Mouse (Mus musculus) C2C12 (cell line): ENCODE data around the gene Tkt. TPM values are rescaled to one million over a fixed set of nuclear protein-coding genes. Genes with fewer than 3 reads are reported as not detected.

ENCODE experiments used
- H3K27me3 ChIP-seq: one replicate; pipeline ENCODE4 v1.6.1; 2011; ENCODE audit not compliant: control insufficient read depth, insufficient read depth, insufficient read length
- H3K36me3 ChIP-seq: one replicate; pipeline ENCODE4 v1.6.1; 2011; ENCODE audit not compliant: control insufficient read depth, insufficient read depth
- H3K4me3 ChIP-seq: one replicate; pipeline ENCODE4 v1.5.1; 2011; ENCODE audit warnings: mild to moderate bottlenecking, control low read depth; ENCODE audit not compliant: poor library complexity, insufficient read depth, severe bottlenecking
- H3K79me2 ChIP-seq: one replicate; pipeline ENCODE4 v1.6.1; 2011; ENCODE audit not compliant: control insufficient read depth, insufficient read depth
- H3K79me3 ChIP-seq: one replicate; pipeline ENCODE4 v1.6.1; 2011; ENCODE audit warnings: low read depth, control low read depth
- H3ac ChIP-seq: one replicate; pipeline ENCODE3; 2011; ENCODE audit warnings: low read depth; ENCODE audit not compliant: control insufficient read depth, insufficient read length
- CEBPB ChIP-seq: IDR thresholded peaks from one replicate; pipeline ENCODE4 v1.6.1; 2011; ENCODE audit warnings: low read depth, mild to moderate bottlenecking, control low read depth, moderate library complexity
- CTCF ChIP-seq: IDR thresholded peaks from one replicate; pipeline ENCODE4 v1.5.1; 2011; ENCODE audit not compliant: control insufficient read depth, insufficient read depth, insufficient read length
- FOSL1 ChIP-seq: IDR thresholded peaks from one replicate; pipeline ENCODE4 v1.8.0; 2011; ENCODE audit warnings: mild to moderate bottlenecking, low read length; ENCODE audit not compliant: poor library complexity, insufficient read depth, severe bottlenecking
- MAX ChIP-seq: IDR thresholded peaks from one replicate; pipeline ENCODE4 v1.6.1; 2011; ENCODE audit warnings: mild to moderate bottlenecking, control low read depth
- MYOD1 ChIP-seq: IDR thresholded peaks from one replicate; pipeline ENCODE4 v1.6.1; 2011; ENCODE audit warnings: low read depth; ENCODE audit not compliant: control insufficient read depth, insufficient read length
- MYOG ChIP-seq: IDR thresholded peaks from one replicate; pipeline ENCODE4 v1.6.1; 2011; ENCODE audit not compliant: control insufficient read depth, insufficient read length; ENCODE audit errors: extremely low read depth
- USF1 ChIP-seq: IDR thresholded peaks from one replicate; pipeline ENCODE4 v1.6.1; 2011; ENCODE audit warnings: low read depth, mild to moderate bottlenecking, control low read depth, moderate library complexity
- polyA plus RNA-seq: library from polyadenylated mRNA; unstranded; fragments of >200 nt; fragmentation: generic; extraction: Trizol; gene quantifications from one replicate; pipeline ENCODE4 v1.2.1, GENCODE M21; 2012; ENCODE audit warnings: missing spikeins

The Tkt gene
- polyA plus RNA-seq, 1 experiment, result 86.5 TPM

DNA sequence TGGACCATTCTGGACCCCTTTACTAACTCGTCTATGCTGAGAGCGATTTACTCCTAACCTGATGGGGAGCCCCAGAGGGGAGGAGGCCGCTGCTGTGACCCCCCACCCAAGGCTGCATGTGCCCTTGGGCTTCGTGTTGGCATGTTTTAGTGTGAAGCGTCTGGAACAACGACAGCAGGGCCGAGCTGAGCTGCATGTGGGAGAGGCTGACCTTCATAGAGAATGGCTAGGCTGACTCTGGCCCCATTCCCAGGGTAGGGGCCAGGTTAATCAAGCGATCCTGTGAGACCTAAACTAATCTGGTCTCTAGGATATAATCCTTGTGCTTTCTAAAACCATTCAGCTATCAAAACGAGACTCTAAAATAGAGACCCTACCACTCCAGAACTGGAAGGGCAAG, 9.6 kb downstream of the Tkt start:
- Histone ChIP-seq H3K79me3 (peaks cover 51% of the 10 kb centered on the region), H3K4me3 (no peak overlapping the region), H3K27me3 (no peaks in the 10 kb centered on the region), H3ac (no peak overlapping the region), H3K36me3 (peaks cover 66% of the 10 kb centered on the region), H3K79me2 (peaks cover 59% of the 10 kb centered on the region)
- no peak for TF ChIP-seq USF1

DNA sequence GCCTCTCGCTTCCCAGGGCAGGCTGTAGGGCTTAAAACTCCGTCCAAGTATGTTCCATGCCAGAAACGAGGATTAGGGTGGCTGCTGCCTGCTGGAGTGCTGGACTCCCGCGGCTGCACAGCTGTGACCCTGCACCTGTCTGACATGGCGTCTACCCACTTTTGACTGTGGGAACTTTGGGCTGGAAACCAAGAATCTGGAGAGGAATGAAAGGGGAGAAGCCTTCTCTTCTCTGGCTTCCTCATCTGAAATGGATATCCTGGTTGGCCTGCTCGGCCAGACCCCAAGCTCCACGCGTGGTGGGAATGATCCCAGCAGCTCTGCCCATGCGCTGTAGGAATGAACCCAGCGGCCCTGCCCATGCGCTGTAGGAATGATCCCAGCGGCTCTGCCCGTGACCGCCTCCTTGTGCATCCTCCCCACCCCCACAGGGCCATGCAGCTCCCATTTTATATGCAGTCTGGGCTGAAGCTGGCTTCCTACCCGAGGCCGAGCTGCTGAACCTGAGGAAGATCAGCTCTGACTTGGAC, 11.2 kb downstream of the Tkt start:
- TF ChIP-seq USF1, result no peak
- no peak for TF ChIP-seq MYOG
- TF ChIP-seq MAX, result no peak
- TF ChIP-seq MYOD1, result no peak
- no peak for TF ChIP-seq CEBPB
- TF ChIP-seq FOSL1, result no peak
- no peak for TF ChIP-seq CTCF
- Histone ChIP-seq H3K27me3 (no peaks in the 10 kb centered on the region), H3K36me3 (peaks cover 66% of the 10 kb centered on the region), H3K79me2 (peaks cover 42% of the 10 kb centered on the region), H3K4me3 (no peak overlapping the region), H3K79me3 (peaks cover 36% of the 10 kb centered on the region), H3ac (no peak overlapping the region)

DNA sequence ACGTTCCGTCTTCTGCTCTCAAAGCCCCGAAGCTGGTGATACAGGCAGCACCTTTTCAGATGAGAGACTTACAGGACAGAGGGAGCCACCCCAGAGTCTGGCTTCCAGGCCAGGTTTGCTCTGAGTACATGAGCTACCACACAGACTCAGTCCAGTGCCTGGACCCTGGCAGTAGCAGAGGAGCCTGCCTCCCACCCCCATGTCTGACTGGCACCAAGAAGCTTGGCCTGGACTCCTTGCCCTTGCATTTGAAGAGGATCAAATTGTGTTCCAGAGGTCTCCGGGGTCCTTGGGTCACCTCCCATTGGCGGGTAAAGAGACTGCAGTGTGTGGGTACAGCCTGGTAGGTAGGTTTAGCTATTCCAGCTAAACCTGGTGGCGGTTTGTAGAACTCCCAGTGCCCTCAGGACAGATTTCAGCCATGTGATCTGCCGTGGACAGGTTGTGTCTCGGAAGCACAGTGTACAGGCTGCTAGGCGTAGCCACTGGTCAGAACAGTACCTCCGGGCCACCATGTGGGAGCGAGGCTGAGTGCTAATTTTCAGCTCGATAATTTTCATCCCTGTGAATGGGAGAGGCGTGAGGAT, 12.7 kb downstream of the Tkt start:
- Histone ChIP-seq H3K79me3 (peaks cover 21% of the 10 kb centered on the region), H3ac (no peak overlapping the region), H3K27me3 (no peaks in the 10 kb centered on the region), H3K79me2 (peaks cover 31% of the 10 kb centered on the region), H3K4me3 (no peak overlapping the region), H3K36me3 (peaks cover 68% of the 10 kb centered on the region)
- TF ChIP-seq MYOG (no peak), CEBPB (no peak), FOSL1 (no peak), USF1 (no peak), MYOD1 (no peak), CTCF (no peak), MAX (no peak)

DNA sequence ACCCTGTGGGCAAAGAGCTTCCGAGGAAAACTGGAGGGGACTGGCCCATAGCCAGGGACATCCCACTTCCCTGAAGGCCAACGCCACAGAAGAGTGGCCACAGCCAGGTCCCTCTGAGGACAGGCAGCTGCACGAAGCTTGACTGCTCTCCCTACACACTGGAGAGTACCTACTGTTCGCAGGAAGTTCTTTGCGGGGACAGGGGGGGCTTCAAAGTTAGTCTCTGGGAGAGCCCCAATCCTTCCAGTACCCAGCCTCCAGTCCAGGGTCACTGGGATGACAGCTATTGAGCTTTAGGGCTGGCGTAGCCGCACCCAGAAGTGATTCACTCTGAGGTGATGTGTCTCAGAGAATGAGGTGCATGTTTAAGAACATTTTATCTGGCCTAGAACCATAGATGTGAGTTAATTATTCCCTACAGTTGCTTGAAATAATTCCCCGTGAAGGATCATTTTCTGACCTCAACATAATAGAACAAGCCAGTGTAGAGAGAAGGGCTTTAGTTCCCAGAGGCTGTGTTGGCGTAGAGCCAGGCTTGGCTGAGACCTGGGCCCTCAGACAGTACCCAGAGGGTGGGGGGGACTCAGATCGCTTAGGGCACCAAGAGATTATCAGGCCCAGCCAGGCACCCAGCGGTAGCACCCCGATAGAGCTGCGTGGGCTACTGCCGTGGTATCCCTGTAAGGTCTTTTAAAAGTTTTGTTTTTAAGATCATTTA, 13.5 kb downstream of the Tkt start:
- peaks cover 15% of the 10 kb centered on the region for H3K79me3 ChIP-seq
- peaks cover 24% of the 10 kb centered on the region for H3K79me2 ChIP-seq
- H3K27me3 ChIP-seq, result no peaks in the 10 kb centered on the region
- no peak for TF ChIP-seq CEBPB
- no peak for TF ChIP-seq MAX
- TF ChIP-seq MYOD1, result no peak
- no peak for TF ChIP-seq CTCF
- TF ChIP-seq FOSL1, result no peak
- no peak for TF ChIP-seq USF1
- no peak for TF ChIP-seq MYOG
- no peak overlapping the region for H3ac ChIP-seq
- no peak overlapping the region for H3K4me3 ChIP-seq
- H3K36me3 ChIP-seq, result peaks cover 68% of the 10 kb centered on the region

DNA sequence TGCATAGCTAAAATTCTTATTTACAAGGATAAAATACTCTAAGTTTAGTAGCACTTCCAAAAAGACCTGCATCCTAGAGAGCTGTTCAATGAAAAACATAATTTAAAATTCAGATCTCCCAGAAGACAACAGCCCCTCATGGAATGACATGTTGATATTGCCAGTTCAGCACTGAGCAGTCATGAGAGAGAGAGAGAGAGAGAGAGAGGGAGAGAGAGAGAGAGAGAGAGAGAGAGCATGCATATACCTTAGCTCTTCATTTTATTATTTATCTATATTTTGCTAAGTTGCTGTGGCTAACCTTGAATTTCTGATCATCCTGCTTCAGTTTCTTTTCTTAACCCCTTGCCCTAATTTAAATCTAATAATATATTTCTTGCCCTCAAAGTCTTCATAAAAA, 14.2 kb downstream of the Tkt start:
- Histone ChIP-seq H3K79me3 (peaks cover 9% of the 10 kb centered on the region), H3K27me3 (no peaks in the 10 kb centered on the region), H3K79me2 (peaks cover 17% of the 10 kb centered on the region), H3K4me3 (no peak overlapping the region), H3K36me3 (peaks cover 75% of the 10 kb centered on the region), H3ac (no peak overlapping the region)
- TF ChIP-seq CTCF (no peak), USF1 (no peak), MYOD1 (no peak)

DNA sequence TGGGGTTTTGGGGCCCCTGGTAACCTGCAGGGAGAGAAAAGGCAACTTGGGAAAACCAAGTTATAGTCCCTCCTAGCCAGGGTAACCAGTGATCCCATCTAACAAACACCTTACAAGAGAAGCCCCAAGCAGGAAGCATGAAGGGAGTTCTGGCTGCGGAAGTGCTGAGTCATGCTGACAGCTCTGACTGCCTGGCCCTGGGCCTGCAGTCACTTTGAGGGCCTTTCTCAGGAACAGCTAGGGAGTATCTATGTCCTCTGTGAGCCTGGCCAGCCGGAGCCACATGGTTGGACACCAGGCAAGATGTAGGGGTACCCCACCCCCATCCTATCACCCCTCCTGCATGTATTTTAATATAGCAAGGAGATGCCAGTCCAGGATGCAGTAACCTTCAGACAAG, 16.3 kb downstream of the Tkt start:
- Histone ChIP-seq H3K36me3 (peaks cover 87% of the 10 kb centered on the region), H3K4me3 (no peak overlapping the region), H3K79me3 (peaks cover 1% of the 10 kb centered on the region), H3ac (no peak overlapping the region), H3K27me3 (no peaks in the 10 kb centered on the region), H3K79me2 (peaks cover 4% of the 10 kb centered on the region)
- TF ChIP-seq CEBPB (no peak), MAX (no peak), MYOG (no peak), MYOD1 (no peak), FOSL1 (no peak), USF1 (no peak), CTCF (no peak)
